Mouse (Mus musculus) gastrocnemius, adult 18-20 months (tissue): ENCODE data around the gene Cuta. TPM values are rescaled to one million over a fixed set of nuclear protein-coding genes. Genes with fewer than 3 reads are reported as not detected.
"Not testable (repeated sequence)": the region's sequence is repeated elsewhere in the genome, so short reads cannot be mapped to it uniquely, and the experiment has no call there.

Experiments used
- DNase-seq: peaks from one replicate; pipeline ENCODE4 v3.0.0; 2021; ENCODE audit warnings: low spot score
- total RNA-seq, 2 experiments: library from RNA; stranded (reverse); gene quantifications; 2 replicates each; pipeline ENCODE4 v1.2.3; 2021

Cuta gene
- total RNA-seq, 2 experiments from 2014 or later, result 103 to 109 TPM

- DNase-seq, result no peak
Measured at GRCm38 (mm10) chr17:26936921-26937695, 2.3 kb downstream of the Cuta start.

- no peak for DNase-seq
Measured at GRCm38 (mm10) chr17:26936453-26936852, 2.9 kb downstream of the Cuta start.

GRCm38 (mm10) chr17:26935027-26935426, 4.3 kb downstream of the Cuta start:
- no peak for DNase-seq

- DNase-seq, result no peak
Measured at GRCm38 (mm10) chr17:26933885-26934827, 5.2 kb downstream of the Cuta start.

- no peak for DNase-seq
Measured at GRCm38 (mm10) chr17:26933419-26933818, 6.0 kb downstream of the Cuta start.

- DNase-seq, result peak; percentile 99
Measured at GRCm38 (mm10) chr17:26932839-26933398, 6.5 kb downstream of the Cuta start, which contains the start of gene Phf1. TSS of gene Phf1 (plus strand) at chr17:26933052.

GRCm38 (mm10) chr17:26931795-26932194, 7.6 kb downstream of the Cuta start:
- not testable (repeated sequence) for DNase-seq

- DNase-seq, result not testable (repeated sequence)
Measured at GRCm38 (mm10) chr17:26925414-26925813, 14.0 kb downstream of the Cuta start.

- DNase-seq, result not testable (repeated sequence)
Measured at GRCm38 (mm10) chr17:26922368-26922767, 17.0 kb downstream of the Cuta start.

GRCm38 (mm10) chr17:26919516-26919915, 19.9 kb downstream of the Cuta start:
- not testable (repeated sequence) for DNase-seq

- DNase-seq, result no peak
Measured at GRCm38 (mm10) chr17:26918343-26918742, 21.0 kb downstream of the Cuta start.

GRCm38 (mm10) chr17:26917560-26917959, 21.8 kb downstream of the Cuta start:
- DNase-seq, result not testable (repeated sequence)

GRCm38 (mm10) chr17:26916711-26917482, 22.5 kb downstream of the Cuta start, which contains the start of gene Kifc5b:
TSS of gene Kifc5b (plus strand) at chr17:26917091.
- peak; percentile 100 for DNase-seq

GRCm38 (mm10) chr17:26915248-26915647, 24.1 kb downstream of the Cuta start:
- no peak for DNase-seq

GRCm38 (mm10) chr17:26907506-26907905, 31.9 kb downstream of the Cuta start:
- not testable (repeated sequence) for DNase-seq

- DNase-seq, result no peak
Measured at GRCm38 (mm10) chr17:26904320-26904719, 35.0 kb downstream of the Cuta start.

- no peak for DNase-seq
Measured at GRCm38 (mm10) chr17:26900916-26901315, 38.5 kb downstream of the Cuta start.

GRCm38 (mm10) chr17:26895578-26895977, 43.8 kb downstream of the Cuta start:
- DNase-seq, result peak; percentile 80

GRCm38 (mm10) chr17:26894342-26894741, 45.0 kb downstream of the Cuta start:
- no peak for DNase-seq

- no peak for DNase-seq
Measured at GRCm38 (mm10) chr17:26893492-26893891, 45.9 kb downstream of the Cuta start.
